In the genomic region with DNA sequence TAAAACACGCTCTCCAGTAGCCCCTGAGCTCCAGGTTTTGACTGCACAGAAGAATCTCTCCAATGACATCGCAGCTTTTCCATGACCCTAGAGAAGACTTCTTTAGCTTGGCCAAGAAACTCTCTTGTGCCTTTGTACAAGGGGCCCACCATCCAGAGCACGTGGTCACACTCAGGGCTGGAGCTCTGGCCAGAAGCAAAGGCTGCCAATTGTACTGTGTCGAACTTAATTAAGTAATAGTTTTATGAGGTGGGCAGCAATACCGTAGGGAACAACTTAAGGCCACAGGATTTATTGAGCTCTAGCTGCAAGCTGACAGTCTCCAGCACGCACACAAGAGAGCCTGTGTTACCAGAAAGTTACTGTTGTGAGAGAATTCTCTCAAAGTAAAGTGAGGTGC, we compare ENCODE assay signal across 30 mouse cellular contexts.
DNase-seq lines count a peak whose midpoint lies in the region; ATAC-seq and TF ChIP-seq lines count a peak whose summit lies in the region.
"Had no signal": no experiment of that assay in that cellular context is flagged by ENCODE, and none has a peak within 500 bp of the region (broad histone marks: within the 10 kb centered on the region; RNA-seq: fewer than 3 reads in every experiment).

No protein-coding gene starts in this region.

- no peak for TF ChIP-seq EP300 in heart, adult 2 months (IDR thresholded peaks at IDR 0.05; ENCODE audit: insufficient read depth, low read depth, low read length)

- H3K27me3 ChIP-seq in lung, embryonic 16.5 days (ENCODE audit: control insufficient read depth, insufficient read depth, low read depth, low read length), result no peaks in the 10 kb centered on the region
- H3K27me3 ChIP-seq in limb, embryonic 11.5 days (ENCODE audit: control insufficient read depth, insufficient read depth, low read length), result peaks cover 6% of the 10 kb centered on the region; the same call in 1 of the 2 replicates
- peaks cover 2% of the 10 kb centered on the region; the same call in 1 of the 2 replicates for H3K27me3 ChIP-seq in heart, adult 2 months (ENCODE audit: control insufficient read depth, insufficient read depth, low read length)
- H3K27me3 ChIP-seq: embryonic facial prominence, embryonic 13.5 days; heart, embryonic 13.5 days; hindbrain, embryonic 15.5 days; liver, embryonic 12.5 days; neural tube, embryonic 12.5 days had no signal

- no peak overlapping the region for H3K4me2 ChIP-seq in lung, embryonic 16.5 days (ENCODE audit: low read depth, low read length)
- H3K4me2 ChIP-seq in limb, embryonic 11.5 days (ENCODE audit: low read depth, severe bottlenecking), result no peak overlapping the region
- H3K4me2 ChIP-seq: embryonic facial prominence, embryonic 13.5 days; heart, embryonic 13.5 days; hindbrain, embryonic 15.5 days; liver, embryonic 12.5 days; midbrain, embryonic 11.5 days; neural tube, embryonic 12.5 days had no signal

- DNase-seq in embryo, embryonic 10.5 days (ENCODE audit: low spot score), result peak; percentile 30
- DNase-seq in embryo, embryonic 9.5 days (ENCODE audit: extremely low spot score), result no peak
- DNase-seq in lung, postnatal 36 days, result no peak
- peak; percentile 81 for DNase-seq in limb, embryonic 11.5 days (ENCODE audit: low spot score)
- DNase-seq in mesoderm, embryonic 11.5 days (ENCODE audit: low read depth, low spot score), result peak; percentile 41
- DNase-seq in cerebellum, postnatal 36 days, result no peak
- DNase-seq in heart, adult 2 months, result no peak
- DNase-seq: adrenal gland, postnatal 10 days; cerebellum, adult 11 months; cerebellum, adult 9-10 months; forebrain, postnatal 0 days; gastrocnemius, postnatal 14 days; heart, postnatal 10 days; kidney, adult 8-10 months; liver, postnatal 0 days; lung, postnatal 14 days; thymus, adult 2 months had no signal

- H3K4me3 ChIP-seq in lung, embryonic 16.5 days (ENCODE audit: low read length), result no peak overlapping the region
- H3K4me3 ChIP-seq in limb, embryonic 11.5 days (ENCODE audit: low read depth, low read length), result no peak overlapping the region
- H3K4me3 ChIP-seq in heart, adult 2 months, result no peak overlapping the region
- H3K4me3 ChIP-seq: embryonic facial prominence, embryonic 13.5 days; heart, embryonic 13.5 days; hindbrain, embryonic 10.5 days; hindbrain, embryonic 15.5 days; liver, embryonic 12.5 days; neural tube, embryonic 12.5 days had no signal

- WGBS in lung, embryonic 16.5 days, result 61% methylated on average over 6 of the region's 6 CpGs
- WGBS in limb, embryonic 11.5 days, result 30% methylated on average over 6 of the region's 6 CpGs
- WGBS in heart, adult 2 months, result 78% methylated on average over 6 of the region's 6 CpGs

- H3K36me3 ChIP-seq in lung, embryonic 16.5 days (ENCODE audit: control insufficient read depth, insufficient read depth, low read length), result no peaks in the 10 kb centered on the region
- H3K36me3 ChIP-seq in limb, embryonic 11.5 days (ENCODE audit: control insufficient read depth, insufficient read depth, low read length), result no peaks in the 10 kb centered on the region
- H3K36me3 ChIP-seq in heart, adult 2 months (ENCODE audit: control insufficient read depth, insufficient read depth, low read length), result no peaks in the 10 kb centered on the region
- H3K36me3 ChIP-seq: embryonic facial prominence, embryonic 13.5 days; G1E; heart, embryonic 13.5 days; hindbrain, embryonic 10.5 days; hindbrain, embryonic 15.5 days; liver, embryonic 12.5 days; neural tube, embryonic 12.5 days had no signal

- H3K4me1 ChIP-seq in lung, embryonic 16.5 days (replicated peaks; ENCODE audit: control insufficient read depth, insufficient read depth, low read length), result no peaks in the 10 kb centered on the region
- peaks cover 6% of the 10 kb centered on the region for H3K4me1 ChIP-seq in limb, embryonic 11.5 days (ENCODE audit: control insufficient read depth, insufficient read depth, low read length)
- H3K4me1 ChIP-seq in heart, adult 2 months (ENCODE audit: control insufficient read depth, insufficient read depth, low read length), result no peaks in the 10 kb centered on the region
- H3K4me1 ChIP-seq: embryonic facial prominence, embryonic 13.5 days; hindbrain, embryonic 10.5 days; hindbrain, embryonic 15.5 days; liver, embryonic 12.5 days; neural tube, embryonic 12.5 days had no signal

- H3K9me3 ChIP-seq in lung, embryonic 16.5 days (ENCODE audit: control insufficient read depth, low read length), result no peaks in the 10 kb centered on the region
- no peaks in the 10 kb centered on the region for H3K9me3 ChIP-seq in limb, embryonic 11.5 days (ENCODE audit: control insufficient read depth, low read length)
- H3K9me3 ChIP-seq: embryonic facial prominence, embryonic 13.5 days; G1E; heart, embryonic 13.5 days; hindbrain, embryonic 10.5 days; hindbrain, embryonic 15.5 days; liver, embryonic 12.5 days; neural tube, embryonic 12.5 days had no signal

- no peak overlapping the region for H3K9ac ChIP-seq in lung, embryonic 16.5 days (ENCODE audit: low read length)
- no peak overlapping the region for H3K9ac ChIP-seq in limb, embryonic 11.5 days (ENCODE audit: low read length)
- no peak overlapping the region for H3K9ac ChIP-seq in heart, adult 2 months (ENCODE audit: low read depth, low read length)
- H3K9ac ChIP-seq: embryonic facial prominence, embryonic 13.5 days; forebrain, postnatal 0 days; heart, embryonic 13.5 days; hindbrain, embryonic 15.5 days; liver, embryonic 12.5 days; liver, postnatal 0 days; neural tube, embryonic 12.5 days had no signal

- peak; percentile 31; the same call in 1 of the 2 replicates for ATAC-seq in lung, embryonic 16.5 days (ENCODE audit: low read depth)
- peak; percentile 91 for ATAC-seq in limb, embryonic 11.5 days (ENCODE audit: insufficient number of reproducible peaks, low FRiP score, low TSS enrichment, low read depth)
- ATAC-seq: forebrain, postnatal 0 days; intestine, embryonic 16.5 days; liver, embryonic 12.5 days; liver, postnatal 0 days; midbrain, embryonic 16.5 days; Patski had no signal

- TF ChIP-seq POLR2A in heart, adult 2 months (IDR thresholded peaks at IDR 0.05; ENCODE audit: insufficient read depth, low read depth, low read length), result no peak

- H3K27ac ChIP-seq in lung, embryonic 16.5 days (ENCODE audit: low read length), result no peak overlapping the region
- H3K27ac ChIP-seq in limb, embryonic 11.5 days (replicated peaks; ENCODE audit: low read depth, low read length), result 0 out of 2 replicates have a peak overlapping the region, but pooled peaks have one; percentile 65
- no peak overlapping the region for H3K27ac ChIP-seq in heart, adult 2 months
- H3K27ac ChIP-seq: embryonic facial prominence, embryonic 13.5 days; heart, embryonic 13.5 days; hindbrain, embryonic 10.5 days; hindbrain, embryonic 15.5 days; kidney, postnatal 0 days; liver, embryonic 12.5 days; neural tube, embryonic 12.5 days had no signal

- intact Hi-C loops in heart, adult 2 months (cut with DNase I), result no loop called here

- TF ChIP-seq CTCF in heart, adult 2 months (IDR thresholded peaks at IDR 0.05), result no peak

- no peaks in the 10 kb centered on the region for H3K79me2 ChIP-seq in heart, adult 2 months (replicated peaks; ENCODE audit: control insufficient read depth, insufficient read depth, low read length)

Comparison
In these comparisons a context has a peak if more than half of its experiments do, and no peak if none do; other contexts are left out.
1. DNase-seq: peak in embryo, embryonic 10.5 days (single experiment), limb, embryonic 11.5 days (single experiment) and mesoderm, embryonic 11.5 days (single experiment); none in embryo, embryonic 9.5 days (single experiment), lung, postnatal 36 days (single experiment), cerebellum, postnatal 36 days (0 of 2) and heart, adult 2 months (0 of 2).